28 mouse cellular contexts compared by ENCODE assay signal in genomic region chr5:91732002-91732401, GRCm38 (mm10).
"Had no signal": no experiment of that assay in that cellular context is flagged by ENCODE, and none has a peak within 500 bp of the region (broad histone marks: within the 10 kb centered on the region; RNA-seq: fewer than 3 reads in every experiment).

No protein-coding gene starts in this region.

- H3K4me2 ChIP-seq: embryonic facial prominence, embryonic 12.5 days; embryonic facial prominence, embryonic 13.5 days; embryonic facial prominence, embryonic 15.5 days; forebrain, embryonic 12.5 days; forebrain, embryonic 13.5 days; forebrain, embryonic 15.5 days; heart, embryonic 11.5 days had no signal

- H3K36me3 ChIP-seq: embryonic facial prominence, embryonic 10.5 days; embryonic facial prominence, embryonic 12.5 days; embryonic facial prominence, embryonic 13.5 days; embryonic facial prominence, embryonic 15.5 days; forebrain, embryonic 10.5 days; forebrain, embryonic 12.5 days; forebrain, embryonic 15.5 days; heart, embryonic 10.5 days had no signal

- H3K9ac ChIP-seq: embryonic facial prominence, embryonic 12.5 days; embryonic facial prominence, embryonic 13.5 days; embryonic facial prominence, embryonic 15.5 days; forebrain, embryonic 12.5 days; forebrain, embryonic 13.5 days; forebrain, embryonic 15.5 days; forebrain, postnatal 0 days had no signal

- H3K4me1 ChIP-seq: embryonic facial prominence, embryonic 12.5 days; embryonic facial prominence, embryonic 13.5 days; embryonic facial prominence, embryonic 15.5 days; forebrain, embryonic 13.5 days; forebrain, embryonic 15.5 days; heart, embryonic 10.5 days had no signal

- ATAC-seq: forebrain, embryonic 13.5 days; forebrain, embryonic 14.5 days; forebrain, embryonic 16.5 days; forebrain, postnatal 0 days had no signal

- H3K9me3 ChIP-seq: embryonic facial prominence, embryonic 10.5 days; embryonic facial prominence, embryonic 12.5 days; embryonic facial prominence, embryonic 13.5 days; embryonic facial prominence, embryonic 15.5 days; forebrain, embryonic 10.5 days; forebrain, embryonic 12.5 days; forebrain, embryonic 13.5 days; forebrain, embryonic 15.5 days; heart, embryonic 10.5 days had no signal

- H3K4me3 ChIP-seq: embryonic facial prominence, embryonic 10.5 days; embryonic facial prominence, embryonic 12.5 days; embryonic facial prominence, embryonic 13.5 days; embryonic facial prominence, embryonic 15.5 days; erythroblast, embryonic 14.5 days; forebrain, embryonic 10.5 days; forebrain, embryonic 12.5 days; forebrain, embryonic 13.5 days; forebrain, embryonic 15.5 days; gastrocnemius, adult 2 months; heart, adult 2 months; heart, embryonic 10.5 days had no signal

- DNase-seq: cerebellum, adult 8-10 months; cerebellum, adult 9-11 months; cerebellum, postnatal 10 days; cerebellum, postnatal 14 days; cerebellum, postnatal 25 days; cerebellum, postnatal 36 days; embryo, embryonic 11 days; forebrain, postnatal 0 days; gastrocnemius, adult 2 months; gastrocnemius, postnatal 10 days; gastrocnemius, postnatal 14 days; gastrocnemius, postnatal 25 days; gastrocnemius, postnatal 36 days; heart, adult 18-20 months; heart, adult 2 months had no signal

- H3K27ac ChIP-seq: embryonic facial prominence, embryonic 10.5 days; embryonic facial prominence, embryonic 12.5 days; embryonic facial prominence, embryonic 13.5 days; embryonic facial prominence, embryonic 15.5 days; forebrain, embryonic 10.5 days; forebrain, embryonic 12.5 days; forebrain, embryonic 13.5 days; forebrain, embryonic 15.5 days; gastrocnemius, adult 2 months; heart, adult 2 months; heart, embryonic 10.5 days had no signal

- H3K27me3 ChIP-seq: embryonic facial prominence, embryonic 12.5 days; embryonic facial prominence, embryonic 13.5 days; embryonic facial prominence, embryonic 15.5 days; forebrain, embryonic 12.5 days; forebrain, embryonic 13.5 days; forebrain, embryonic 15.5 days had no signal
